Mouse (Mus musculus): ENCODE measurements around the gene Dscam. TPM values are rescaled to one million over a fixed set of nuclear protein-coding genes. Genes with fewer than 3 reads are reported as not detected.
A peak's percentile ranks its signal among the peaks of the same experiment; 100 is the strongest.

The Dscam gene
- polyA plus RNA-seq, 1 experiment from 2014 or later, result 8.5 TPM

DNA sequence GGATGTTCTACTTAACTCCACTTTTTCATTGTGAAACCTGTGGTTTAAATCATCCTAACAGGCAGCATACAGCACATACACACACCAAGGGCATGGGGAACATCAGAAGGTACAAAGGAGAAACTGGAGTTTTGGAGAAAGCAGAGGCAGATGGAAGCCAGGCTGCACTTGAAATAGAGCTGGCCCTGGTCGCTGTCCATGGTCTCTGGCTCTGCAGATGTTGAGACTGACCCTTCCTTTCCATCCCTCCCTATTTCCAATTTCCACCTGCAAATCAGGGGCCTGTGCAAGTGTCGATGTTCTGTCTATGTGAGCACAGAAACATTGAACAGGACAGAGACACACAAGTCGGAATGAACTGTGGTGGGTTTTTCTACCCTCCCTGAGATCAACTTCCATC lies 81.2 kb downstream of the Dscam start:
- no peaks in the 10 kb centered on the region for H3K9me3 ChIP-seq (ENCODE audit: control insufficient read depth, low read length)
- no peak overlapping the region for H3K4me3 ChIP-seq (replicated peaks; ENCODE audit: low read length)
- H3K4me1 ChIP-seq (replicated peaks; ENCODE audit: control insufficient read depth, insufficient read depth, low read length), result no peaks in the 10 kb centered on the region
- no peaks in the 10 kb centered on the region for H3K27me3 ChIP-seq (replicated peaks; ENCODE audit: control insufficient read depth, insufficient read depth, low read length)
- H3K9ac ChIP-seq (replicated peaks; ENCODE audit: low read depth, low read length), result no peak overlapping the region
- no peak overlapping the region for H3K4me2 ChIP-seq (ENCODE audit: low read length)
- no peaks in the 10 kb centered on the region for H3K36me3 ChIP-seq (ENCODE audit: control insufficient read depth, insufficient read depth)
- ATAC-seq, result no peak
- WGBS, result 69% methylated on average over 3 of the region's 3 CpGs
- H3K27ac ChIP-seq (ENCODE audit: low read length), result no peak overlapping the region

DNA sequence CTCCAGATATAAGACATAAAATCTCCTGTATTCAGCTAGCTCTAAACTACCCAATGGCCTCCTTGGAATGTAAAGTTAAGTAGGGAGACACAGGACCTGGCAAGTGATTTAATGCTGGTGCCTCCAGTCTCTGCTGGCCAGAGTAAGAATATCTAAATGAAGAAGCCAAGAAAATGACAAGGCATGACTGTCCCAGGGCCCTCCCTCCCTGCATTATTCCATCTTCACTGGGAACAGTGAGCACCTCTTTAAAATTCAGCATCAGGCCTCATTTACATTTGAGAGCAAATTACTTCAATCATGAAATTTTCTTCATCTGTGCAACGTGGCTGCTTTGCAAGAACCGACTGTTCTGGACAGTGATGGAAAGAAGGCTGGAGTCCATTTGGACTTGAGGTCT lies 86.9 kb downstream of the Dscam start:
- Histone ChIP-seq H3K27me3 (replicated peaks; ENCODE audit: control insufficient read depth, insufficient read depth, low read length) (no peaks in the 10 kb centered on the region), H3K27ac (ENCODE audit: low read length) (no peak overlapping the region), H3K36me3 (ENCODE audit: control insufficient read depth, insufficient read depth) (no peaks in the 10 kb centered on the region), H3K9ac (replicated peaks; ENCODE audit: low read depth, low read length) (no peak overlapping the region), H3K4me3 (replicated peaks; ENCODE audit: low read length) (no peak overlapping the region), H3K4me2 (ENCODE audit: low read length) (no peak overlapping the region), H3K4me1 (replicated peaks; ENCODE audit: control insufficient read depth, insufficient read depth, low read length) (peaks cover 6% of the 10 kb centered on the region), H3K9me3 (ENCODE audit: control insufficient read depth, low read length) (no peaks in the 10 kb centered on the region)
- 21% methylated on average over 2 of the region's 2 CpGs for WGBS
- peak; percentile 80 for ATAC-seq

DNA sequence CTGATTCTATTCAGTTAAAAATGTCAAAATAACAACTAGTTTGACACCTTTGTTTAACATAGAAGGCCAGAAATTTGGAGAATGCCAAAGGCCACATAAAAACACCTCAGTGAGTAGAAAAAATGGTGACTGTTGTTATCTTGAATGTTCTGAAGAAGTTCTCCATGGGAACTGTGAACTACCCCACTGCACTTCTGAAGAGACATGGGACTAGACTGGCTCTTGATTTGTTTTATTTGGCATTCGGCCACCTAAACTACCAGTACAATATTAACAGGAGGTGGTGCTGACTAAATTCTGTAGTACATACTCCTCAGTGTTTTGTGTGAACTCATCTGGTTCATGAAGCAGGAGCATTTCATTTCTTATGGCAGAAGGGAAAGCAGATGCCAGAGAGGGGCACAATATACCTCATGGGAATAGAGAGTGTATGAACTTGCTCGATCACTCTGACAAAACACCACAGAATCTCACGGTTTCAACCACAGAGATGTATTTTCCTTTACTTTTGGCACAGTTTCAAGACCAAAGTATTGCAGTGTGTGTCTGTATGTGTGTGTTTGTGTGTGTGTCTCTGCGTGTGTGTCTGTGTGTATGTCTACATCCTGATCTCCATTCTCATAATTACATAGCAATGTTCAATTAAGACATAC lies 94.5 kb downstream of the Dscam start:
- H3K27me3 ChIP-seq (replicated peaks; ENCODE audit: control insufficient read depth, insufficient read depth, low read length), result no peaks in the 10 kb centered on the region
- H3K9me3 ChIP-seq (ENCODE audit: control insufficient read depth, low read length), result no peaks in the 10 kb centered on the region
- no peak overlapping the region for H3K9ac ChIP-seq (replicated peaks; ENCODE audit: low read depth, low read length)
- H3K4me3 ChIP-seq (replicated peaks; ENCODE audit: low read length), result no peak overlapping the region
- ATAC-seq, result no peak
- H3K4me1 ChIP-seq (replicated peaks; ENCODE audit: control insufficient read depth, insufficient read depth, low read length), result peaks cover 3% of the 10 kb centered on the region
- no peak overlapping the region for H3K27ac ChIP-seq (ENCODE audit: low read length)
- 76% methylated on average over 4 of the region's 4 CpGs for WGBS
- H3K4me2 ChIP-seq (ENCODE audit: low read length), result no peak overlapping the region
- H3K36me3 ChIP-seq (ENCODE audit: control insufficient read depth, insufficient read depth), result no peaks in the 10 kb centered on the region

DNA sequence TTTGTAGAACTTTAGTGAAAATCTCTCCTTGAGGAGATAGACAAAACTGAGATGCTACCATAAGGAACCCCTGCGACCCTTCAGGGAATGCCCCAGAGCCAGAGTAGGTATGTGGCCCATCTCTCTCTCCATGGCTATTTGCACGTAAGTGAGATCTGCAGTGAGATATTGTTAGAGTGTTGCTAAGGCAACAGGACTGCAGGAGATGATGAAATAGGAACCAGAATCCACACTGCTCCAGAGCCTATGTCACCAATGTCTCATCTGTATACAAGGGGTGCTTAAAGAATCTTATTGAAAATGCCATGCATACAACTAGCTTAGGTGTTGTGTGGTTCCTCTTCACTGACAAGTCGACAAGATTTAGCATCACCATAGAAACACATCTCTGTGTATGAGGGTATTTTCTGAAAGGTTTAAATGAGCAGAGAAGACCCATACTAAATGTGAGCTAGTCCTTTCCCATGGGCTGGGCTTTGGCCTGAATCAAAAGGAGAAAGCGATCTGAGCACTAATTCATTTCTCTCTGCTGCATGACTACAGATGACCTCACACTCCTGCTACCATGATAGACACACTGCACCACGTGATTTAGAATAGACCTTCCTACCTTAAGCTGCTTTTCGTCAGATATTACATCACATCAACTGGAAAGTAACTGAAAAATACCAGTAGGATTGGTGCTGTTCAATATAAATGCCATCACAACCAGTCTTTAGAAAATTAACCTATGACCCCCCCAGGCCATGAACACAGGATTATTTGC lies 95.2 kb downstream of the Dscam start:
- Histone ChIP-seq H3K27me3 (replicated peaks; ENCODE audit: control insufficient read depth, insufficient read depth, low read length) (no peaks in the 10 kb centered on the region), H3K9ac (replicated peaks; ENCODE audit: low read depth, low read length) (no peak overlapping the region), H3K27ac (ENCODE audit: low read length) (no peak overlapping the region), H3K4me2 (ENCODE audit: low read length) (no peak overlapping the region), H3K9me3 (ENCODE audit: control insufficient read depth, low read length) (no peaks in the 10 kb centered on the region), H3K4me3 (replicated peaks; ENCODE audit: low read length) (no peak overlapping the region), H3K36me3 (ENCODE audit: control insufficient read depth, insufficient read depth) (no peaks in the 10 kb centered on the region), H3K4me1 (replicated peaks; ENCODE audit: control insufficient read depth, insufficient read depth, low read length) (peaks cover 3% of the 10 kb centered on the region)
- WGBS, result 65% methylated on average over 6 of the region's 6 CpGs
- ATAC-seq, result no peak

DNA sequence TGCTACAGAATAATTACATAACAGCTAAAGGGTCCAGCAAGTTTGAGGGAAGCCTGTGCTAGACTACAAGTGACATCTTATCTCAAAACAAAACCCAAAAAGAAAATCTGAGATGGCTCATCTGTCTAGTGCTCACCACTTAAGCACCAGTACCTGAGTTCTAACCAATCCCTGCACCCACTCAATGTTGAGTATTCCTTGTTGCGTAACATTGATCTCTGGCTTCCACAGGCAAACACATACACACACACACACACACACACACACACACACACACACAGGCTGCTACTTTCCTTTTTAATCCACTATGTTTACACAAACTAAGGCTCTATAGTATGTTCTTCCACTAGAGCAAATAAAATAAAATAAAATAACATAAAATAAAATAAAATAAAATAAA lies 96.7 kb downstream of the Dscam start:
- no peak overlapping the region for H3K4me3 ChIP-seq (replicated peaks; ENCODE audit: low read length)
- H3K27me3 ChIP-seq (replicated peaks; ENCODE audit: control insufficient read depth, insufficient read depth, low read length), result no peaks in the 10 kb centered on the region
- H3K4me1 ChIP-seq (replicated peaks; ENCODE audit: control insufficient read depth, insufficient read depth, low read length), result peaks cover 3% of the 10 kb centered on the region
- no peak overlapping the region for H3K4me2 ChIP-seq (ENCODE audit: low read length)
- WGBS, result 95% methylated on average over 1 of the region's 1 CpGs
- no peaks in the 10 kb centered on the region for H3K9me3 ChIP-seq (ENCODE audit: control insufficient read depth, low read length)
- no peak overlapping the region for H3K27ac ChIP-seq (ENCODE audit: low read length)
- no peaks in the 10 kb centered on the region for H3K36me3 ChIP-seq (ENCODE audit: control insufficient read depth, insufficient read depth)
- ATAC-seq, result no peak
- H3K9ac ChIP-seq (replicated peaks; ENCODE audit: low read depth, low read length), result no peak overlapping the region

DNA sequence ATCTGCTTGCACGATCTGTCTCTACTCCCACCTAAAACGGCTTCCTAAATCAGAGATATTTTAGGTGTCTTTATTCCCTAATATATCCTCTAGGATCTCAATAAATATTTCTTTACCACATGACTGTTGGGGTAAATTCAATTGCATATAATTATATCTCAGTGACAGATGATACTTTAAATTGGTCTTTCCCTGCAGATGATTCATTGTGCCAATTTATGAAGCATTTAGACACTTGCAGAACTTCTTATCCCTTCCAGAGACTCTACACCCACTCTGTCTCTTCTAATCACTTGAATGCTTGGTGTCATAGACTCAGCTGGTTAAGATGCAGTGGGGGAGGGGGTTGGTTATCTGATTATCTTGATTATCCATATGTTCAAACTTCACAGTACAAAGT lies 97.9 kb downstream of the Dscam start:
- H3K9me3 ChIP-seq (ENCODE audit: control insufficient read depth, low read length), result no peaks in the 10 kb centered on the region
- H3K36me3 ChIP-seq (ENCODE audit: control insufficient read depth, insufficient read depth), result no peaks in the 10 kb centered on the region
- H3K4me2 ChIP-seq (ENCODE audit: low read length), result no peak overlapping the region
- no peak overlapping the region for H3K4me3 ChIP-seq (replicated peaks; ENCODE audit: low read length)
- H3K4me1 ChIP-seq (replicated peaks; ENCODE audit: control insufficient read depth, insufficient read depth, low read length), result peaks cover 3% of the 10 kb centered on the region
- ATAC-seq, result no peak
- no peak overlapping the region for H3K9ac ChIP-seq (replicated peaks; ENCODE audit: low read depth, low read length)
- H3K27me3 ChIP-seq (replicated peaks; ENCODE audit: control insufficient read depth, insufficient read depth, low read length), result no peaks in the 10 kb centered on the region
- no peak overlapping the region for H3K27ac ChIP-seq (ENCODE audit: low read length)
- WGBS, result 85% methylated on average over 2 of the region's 2 CpGs

DNA sequence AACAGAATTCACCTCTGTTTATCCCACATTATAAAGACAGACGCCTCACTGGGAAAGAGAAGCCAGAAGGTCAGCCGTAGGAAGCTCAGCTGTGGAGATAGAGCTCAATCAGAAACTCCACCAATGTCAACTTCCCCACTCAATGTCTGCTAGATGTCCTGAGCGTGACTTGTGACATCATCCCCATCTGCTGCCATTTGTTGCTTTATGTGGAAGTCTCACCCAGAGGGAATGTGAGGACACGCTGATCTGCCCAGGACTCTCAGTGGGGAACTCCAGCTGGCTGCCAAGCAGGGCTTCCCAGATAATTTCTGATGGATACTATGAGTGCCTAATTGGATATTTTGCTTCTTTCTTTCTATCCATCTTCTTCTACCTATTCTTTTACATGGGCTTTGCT lies 103.7 kb downstream of the Dscam start:
- no peak for ATAC-seq
- no peak overlapping the region for H3K4me2 ChIP-seq (ENCODE audit: low read length)
- WGBS, result 71% methylated on average over 4 of the region's 4 CpGs
- no peaks in the 10 kb centered on the region for H3K27me3 ChIP-seq (replicated peaks; ENCODE audit: control insufficient read depth, insufficient read depth, low read length)
- H3K27ac ChIP-seq (ENCODE audit: low read length), result no peak overlapping the region
- no peaks in the 10 kb centered on the region for H3K36me3 ChIP-seq (ENCODE audit: control insufficient read depth, insufficient read depth)
- H3K9me3 ChIP-seq (ENCODE audit: control insufficient read depth, low read length), result no peaks in the 10 kb centered on the region
- H3K4me3 ChIP-seq (replicated peaks; ENCODE audit: low read length), result no peak overlapping the region
- H3K4me1 ChIP-seq (replicated peaks; ENCODE audit: control insufficient read depth, insufficient read depth, low read length), result peaks cover 6% of the 10 kb centered on the region
- H3K9ac ChIP-seq (replicated peaks; ENCODE audit: low read depth, low read length), result no peak overlapping the region

DNA sequence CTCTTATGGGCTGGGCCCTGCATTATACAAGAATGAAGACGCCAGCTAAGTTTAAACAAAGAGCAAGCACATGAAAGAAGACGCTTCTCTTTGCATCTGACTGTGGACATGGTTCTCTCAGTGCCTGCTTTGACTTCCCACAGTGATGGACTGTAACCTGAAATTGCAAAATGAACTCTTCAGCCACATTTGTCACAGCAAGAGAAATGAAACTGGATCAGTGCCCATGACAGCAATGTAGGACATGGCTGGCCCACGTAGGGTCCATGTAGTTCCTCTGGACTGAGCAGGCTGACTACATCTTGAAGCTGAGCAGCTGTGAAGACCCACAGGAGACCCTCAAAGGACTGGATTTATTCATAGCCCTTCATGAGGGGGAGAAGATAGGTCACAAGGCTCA lies 108.3 kb downstream of the Dscam start:
- Histone ChIP-seq H3K4me3 (replicated peaks; ENCODE audit: low read length) (no peak overlapping the region), H3K9ac (replicated peaks; ENCODE audit: low read depth, low read length) (no peak overlapping the region), H3K27me3 (replicated peaks; ENCODE audit: control insufficient read depth, insufficient read depth, low read length) (no peaks in the 10 kb centered on the region), H3K4me2 (ENCODE audit: low read length) (no peak overlapping the region), H3K27ac (ENCODE audit: low read length) (no peak overlapping the region; the same call in 1 of the 2 replicates), H3K9me3 (ENCODE audit: control insufficient read depth, low read length) (no peaks in the 10 kb centered on the region), H3K36me3 (ENCODE audit: control insufficient read depth, insufficient read depth) (no peaks in the 10 kb centered on the region), H3K4me1 (replicated peaks; ENCODE audit: control insufficient read depth, insufficient read depth, low read length) (peaks cover 24% of the 10 kb centered on the region)
- WGBS, result 79% methylated on average over 3 of the region's 3 CpGs
- no peak for ATAC-seq

DNA sequence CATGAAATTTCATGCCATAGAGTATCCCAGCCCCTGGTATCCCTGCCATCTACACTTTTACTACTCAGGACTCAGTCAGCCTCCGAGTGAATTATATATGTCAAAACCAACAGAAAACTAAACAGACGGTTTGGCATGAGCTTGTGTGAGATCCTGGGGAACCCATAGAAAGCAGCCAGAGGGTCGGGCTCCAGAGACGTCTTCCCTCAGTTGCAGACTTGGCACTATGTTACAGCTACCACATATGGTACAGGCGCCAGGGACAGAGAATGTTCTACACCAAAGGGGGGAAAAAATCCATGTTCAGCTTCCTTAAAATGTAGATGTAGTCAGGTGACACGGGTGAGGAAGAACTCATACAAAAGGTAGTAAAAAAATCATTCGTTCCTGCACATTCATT lies 109.2 kb downstream of the Dscam start:
- no peaks in the 10 kb centered on the region for H3K9me3 ChIP-seq (ENCODE audit: control insufficient read depth, low read length)
- peaks cover 24% of the 10 kb centered on the region for H3K4me1 ChIP-seq (replicated peaks; ENCODE audit: control insufficient read depth, insufficient read depth, low read length)
- no peaks in the 10 kb centered on the region for H3K36me3 ChIP-seq (ENCODE audit: control insufficient read depth, insufficient read depth)
- H3K9ac ChIP-seq (replicated peaks; ENCODE audit: low read depth, low read length), result no peak overlapping the region
- H3K4me3 ChIP-seq (replicated peaks; ENCODE audit: low read length), result no peak overlapping the region
- peak; percentile 90 for ATAC-seq
- H3K27ac ChIP-seq (ENCODE audit: low read length), result peak overlapping the region; percentile 51; the same call in 1 of the 2 replicates
- no peaks in the 10 kb centered on the region for H3K27me3 ChIP-seq (replicated peaks; ENCODE audit: control insufficient read depth, insufficient read depth, low read length)
- no peak overlapping the region for H3K4me2 ChIP-seq (ENCODE audit: low read length)
- 58% methylated on average over 7 of the region's 7 CpGs for WGBS
